Mouse (Mus musculus): Measurements from ENCODE around the gene Gm6583.
A peak's percentile ranks its signal among the peaks of the same experiment; 100 is the strongest.
"Not testable (repeated sequence)": the region's sequence is repeated elsewhere in the genome, so short reads cannot be mapped to it uniquely, and the experiment has no call there.

Gene Gm6583

GRCm38 (mm10) chr5:112325546-112326445 lies 30.0 kb downstream of the Gm6583 start, which contains the start of gene Tfip11:
Gene Tfip11 (plus strand): TSS chr5:112326358.
- peak; percentile 30 for DNase-seq (ENCODE audit: extremely low read depth, low read depth, low spot score)

GRCm38 (mm10) chr5:112324637-112325545 lies 30.9 kb downstream of the Gm6583 start:
- no peak for DNase-seq (ENCODE audit: extremely low read depth, low read depth, low spot score)

- no peak for DNase-seq (ENCODE audit: extremely low read depth, low read depth, low spot score)
Observed at GRCm38 (mm10) chr5:112323246-112323645, 32.6 kb downstream of the Gm6583 start.

- no peak for DNase-seq (ENCODE audit: extremely low read depth, low read depth, low spot score)
Observed at GRCm38 (mm10) chr5:112321376-112321775, 34.5 kb downstream of the Gm6583 start.

GRCm38 (mm10) chr5:112320936-112321335 lies 34.9 kb downstream of the Gm6583 start:
- DNase-seq (ENCODE audit: extremely low read depth, low read depth, low spot score): no peak

GRCm38 (mm10) chr5:112320379-112320778 lies 35.5 kb downstream of the Gm6583 start:
- DNase-seq (ENCODE audit: extremely low read depth, low read depth, low spot score): no peak

GRCm38 (mm10) chr5:112319343-112319742 lies 36.5 kb downstream of the Gm6583 start:
- DNase-seq (ENCODE audit: extremely low read depth, low read depth, low spot score): not testable (repeated sequence)

GRCm38 (mm10) chr5:112317328-112317727 lies 38.5 kb downstream of the Gm6583 start:
- no peak for DNase-seq (ENCODE audit: extremely low read depth, low read depth, low spot score)

- DNase-seq (ENCODE audit: extremely low read depth, low read depth, low spot score): no peak
Observed at GRCm38 (mm10) chr5:112316468-112316867, 39.4 kb downstream of the Gm6583 start.

GRCm38 (mm10) chr5:112313222-112313885 lies 42.5 kb downstream of the Gm6583 start:
- DNase-seq (ENCODE audit: extremely low read depth, low read depth, low spot score): no peak

- no peak for DNase-seq (ENCODE audit: extremely low read depth, low read depth, low spot score)
Observed at GRCm38 (mm10) chr5:112305842-112306241, 50.0 kb downstream of the Gm6583 start.
